In genomic region chr13:21168371-21169011, GRCm38 (mm10) we compare ENCODE assay signal across 8 mouse cellular contexts. TPM values are rescaled to one million over a fixed set of nuclear protein-coding genes. Genes with fewer than 3 reads are reported as not detected.
DNase-seq lines count a peak whose midpoint lies in the region; ATAC-seq and TF ChIP-seq lines count a peak whose summit lies in the region.

No protein-coding gene starts in this region.

- peak overlapping the region; percentile 72 for H3K4me2 ChIP-seq in forebrain, embryonic 11.5 days (ENCODE audit: low read depth, low read length, severe bottlenecking)
- H3K4me2 ChIP-seq in intestine, postnatal 0 days (replicated peaks; ENCODE audit: low read depth) = peak overlapping the region; percentile 85
- peak overlapping the region; percentile 84 for H3K4me2 ChIP-seq in stomach, embryonic 15.5 days

- no peak for DNase-seq in spleen, adult 2 months (ENCODE audit: low read depth in 1 of 2, low spot score in 2 of 2)
- DNase-seq in spleen, postnatal 36 days (ENCODE audit: low spot score in 2 of 2) = no peak
- no peak for DNase-seq in forebrain, embryonic 11.5 days (ENCODE audit: low spot score)
- peak; percentile 30 for DNase-seq in lung, postnatal 14 days
- no peak for DNase-seq in urinary bladder, adult 2 months (ENCODE audit: low spot score)

- TF ChIP-seq POLR2A in spleen, adult 2 months (IDR thresholded peaks at IDR 0.05; ENCODE audit: low read depth, low read length) = no peak
- TF ChIP-seq POLR2A in bone marrow macrophage, adult 2 months (IDR thresholded peaks at IDR 0.05; ENCODE audit: borderline replicate concordance, low read depth, low read length) = no peak

- peak overlapping the region; percentile 43 for H3K9ac ChIP-seq in forebrain, embryonic 11.5 days (ENCODE audit: low read length)
- peak overlapping the region; percentile 46 for H3K9ac ChIP-seq in intestine, postnatal 0 days (ENCODE audit: low read depth, low read length)
- peak overlapping the region; percentile 42; the same call in 1 of the 2 replicates for H3K9ac ChIP-seq in stomach, embryonic 15.5 days

- ATAC-seq in forebrain, embryonic 11.5 days (replicated peaks; ENCODE audit: low FRiP score) = no peak
- no peak for ATAC-seq in intestine, postnatal 0 days
- no peak for ATAC-seq in stomach, embryonic 15.5 days (ENCODE audit: insufficient read depth, low FRiP score, low read depth)

- 1% methylated on average over 16 of the region's 16 CpGs for WGBS in spleen, adult 2 months
- 2% methylated on average over 16 of the region's 16 CpGs for WGBS in forebrain, embryonic 11.5 days
- WGBS in intestine, postnatal 0 days = under 1% methylated on average over 16 of the region's 16 CpGs
- 1% methylated on average over 16 of the region's 16 CpGs for WGBS in stomach, embryonic 15.5 days

- no peaks in the 10 kb centered on the region for H3K36me3 ChIP-seq in spleen, adult 2 months (ENCODE audit: control insufficient read depth, insufficient read depth, low read length)
- H3K36me3 ChIP-seq in forebrain, embryonic 11.5 days (ENCODE audit: control insufficient read depth, insufficient read depth, low read length) = no peaks in the 10 kb centered on the region
- H3K36me3 ChIP-seq in intestine, postnatal 0 days (ENCODE audit: control insufficient read depth, insufficient read depth) = no peaks in the 10 kb centered on the region
- no peaks in the 10 kb centered on the region for H3K36me3 ChIP-seq in stomach, embryonic 15.5 days

- no peaks in the 10 kb centered on the region for H3K9me3 ChIP-seq in forebrain, embryonic 11.5 days (ENCODE audit: control insufficient read depth, low read length)
- H3K9me3 ChIP-seq in intestine, postnatal 0 days (ENCODE audit: control insufficient read depth) = no peaks in the 10 kb centered on the region
- no peaks in the 10 kb centered on the region for H3K9me3 ChIP-seq in stomach, embryonic 15.5 days

- no peak for TF ChIP-seq CTCF in spleen, adult 2 months (IDR thresholded peaks at IDR 0.05; ENCODE audit: extremely low read depth, insufficient read depth, insufficient read length, insufficient replicate concordance)
- TF ChIP-seq CTCF in bone marrow macrophage, adult 2 months (IDR thresholded peaks at IDR 0.05; ENCODE audit: low read depth, low read length) = no peak
- no peak for TF ChIP-seq CTCF in intestine, postnatal 0 days (IDR thresholded peaks at IDR 0.05; ENCODE audit: low read depth)

- peak overlapping the region; percentile 27; the same call in 1 of the 2 replicates for H3K27ac ChIP-seq in spleen, adult 2 months (ENCODE audit: insufficient read depth, low read length)
- H3K27ac ChIP-seq in bone marrow macrophage, adult 2 months (ENCODE audit: insufficient read depth, low read depth, low read length) = no peak overlapping the region
- no peak overlapping the region for H3K27ac ChIP-seq in forebrain, embryonic 11.5 days (ENCODE audit: low read depth, low read length)
- peak overlapping the region; percentile 66 for H3K27ac ChIP-seq in intestine, postnatal 0 days (ENCODE audit: low read depth, low read length)
- peak overlapping the region; percentile 58; the same call in 1 of the 2 replicates for H3K27ac ChIP-seq in stomach, embryonic 15.5 days

- no peaks in the 10 kb centered on the region for H3K27me3 ChIP-seq in spleen, adult 2 months (ENCODE audit: control insufficient read depth, insufficient read depth, low read length)
- no peaks in the 10 kb centered on the region for H3K27me3 ChIP-seq in forebrain, embryonic 11.5 days (ENCODE audit: control insufficient read depth, insufficient read depth, low read length)
- H3K27me3 ChIP-seq in intestine, postnatal 0 days (replicated peaks; ENCODE audit: control insufficient read depth, insufficient read depth, low read length) = no peaks in the 10 kb centered on the region
- H3K27me3 ChIP-seq in stomach, embryonic 15.5 days (replicated peaks) = no peaks in the 10 kb centered on the region

- peak overlapping the region; percentile 67 for H3K4me3 ChIP-seq in spleen, adult 2 months (ENCODE audit: extremely low read depth, insufficient read depth, insufficient read length)
- H3K4me3 ChIP-seq in bone marrow macrophage, adult 2 months (ENCODE audit: insufficient read depth, low read length) = peak overlapping the region; percentile 60
- peak overlapping the region; percentile 50 for H3K4me3 ChIP-seq in forebrain, embryonic 11.5 days (ENCODE audit: low read depth, low read length)
- peak overlapping the region; percentile 63 for H3K4me3 ChIP-seq in intestine, postnatal 0 days (ENCODE audit: low read depth, low read length)
- peak overlapping the region; percentile 56 for H3K4me3 ChIP-seq in stomach, embryonic 15.5 days (replicated peaks)

- H3K4me1 ChIP-seq in spleen, adult 2 months (ENCODE audit: control insufficient read depth, insufficient read depth, insufficient read length) = peaks cover 2% of the 10 kb centered on the region; the same call in 1 of the 2 replicates
- 0 out of 2 replicates have a peak, but pooled peaks cover 2% of the 10 kb centered on the region for H3K4me1 ChIP-seq in bone marrow macrophage, adult 2 months (ENCODE audit: control insufficient read depth, insufficient read depth, low read length)
- peaks cover 3% of the 10 kb centered on the region; the same call in 1 of the 2 replicates for H3K4me1 ChIP-seq in forebrain, embryonic 11.5 days (replicated peaks; ENCODE audit: control insufficient read depth, insufficient read depth, low read length)
- H3K4me1 ChIP-seq in intestine, postnatal 0 days (replicated peaks; ENCODE audit: control insufficient read depth, insufficient read depth, low read length) = no peaks in the 10 kb centered on the region; the same call in 1 of the 2 replicates
- 0 out of 2 replicates have a peak, but pooled peaks cover 2% of the 10 kb centered on the region for H3K4me1 ChIP-seq in stomach, embryonic 15.5 days

RNA-seq across cellular contexts. Expression of gene Trim27, which starts 10.8 kb away (rescaled TPM):
- 63.9 and 82.1 TPM in 2 replicates for polyA plus RNA-seq in spleen, adult 2 months (2012; rRNA removed)
- polyA plus RNA-seq in bone marrow macrophage, adult 2 months (2012; ENCODE audit: insufficient read depth, insufficient read length, missing spikeins) = 44.6 and 46.6 TPM in 2 replicates
- polyA plus RNA-seq in forebrain, embryonic 11.5 days (2014; fragmentation: Nextera tagmentation; extraction: Ambion mirVana) = 178 and 183 TPM in 2 replicates
- 51.1 and 53.2 TPM in 2 replicates for polyA plus RNA-seq in intestine, postnatal 0 days (2015; fragmentation: Nextera tagmentation; extraction: Ambion mirVana)
- 132 and 143 TPM in 2 replicates for polyA plus RNA-seq in stomach, embryonic 15.5 days (2015; fragmentation: Nextera tagmentation; extraction: Ambion mirVana)
- polyA plus RNA-seq in urinary bladder, adult 2 months (2012; rRNA removed) = 40.5 and 48.2 TPM in 2 replicates

RNA-seq across cellular contexts. Expression of gene Olfr1368, which starts 22.8 kb away (rescaled TPM):
- polyA plus RNA-seq in spleen, adult 2 months (2012; rRNA removed) = not detected in 2 replicates
- not detected in 2 replicates for polyA plus RNA-seq in bone marrow macrophage, adult 2 months (2012; ENCODE audit: insufficient read depth, insufficient read length, missing spikeins)
- not detected in 2 replicates for polyA plus RNA-seq in forebrain, embryonic 11.5 days (2014; fragmentation: Nextera tagmentation; extraction: Ambion mirVana)
- not detected in 2 replicates for polyA plus RNA-seq in intestine, postnatal 0 days (2015; fragmentation: Nextera tagmentation; extraction: Ambion mirVana)
- not detected in 2 replicates for polyA plus RNA-seq in stomach, embryonic 15.5 days (2015; fragmentation: Nextera tagmentation; extraction: Ambion mirVana)
- not detected in 2 replicates for polyA plus RNA-seq in urinary bladder, adult 2 months (2012; rRNA removed)

RNA-seq across cellular contexts. Expression of gene Olfr263, which starts 39.1 kb away (rescaled TPM):
- polyA plus RNA-seq in spleen, adult 2 months (2012; rRNA removed) = not detected in 2 replicates
- polyA plus RNA-seq in bone marrow macrophage, adult 2 months (2012; ENCODE audit: insufficient read depth, insufficient read length, missing spikeins) = not detected in 2 replicates
- not detected in 2 replicates for polyA plus RNA-seq in forebrain, embryonic 11.5 days (2014; fragmentation: Nextera tagmentation; extraction: Ambion mirVana)
- polyA plus RNA-seq in intestine, postnatal 0 days (2015; fragmentation: Nextera tagmentation; extraction: Ambion mirVana) = not detected in 2 replicates
- polyA plus RNA-seq in stomach, embryonic 15.5 days (2015; fragmentation: Nextera tagmentation; extraction: Ambion mirVana) = not detected in 2 replicates
- not detected in 2 replicates for polyA plus RNA-seq in urinary bladder, adult 2 months (2012; rRNA removed)

RNA-seq across cellular contexts. Expression of gene Olfr1369-ps1, which starts 57.2 kb away (rescaled TPM):
- polyA plus RNA-seq in spleen, adult 2 months (2012; rRNA removed) = not detected in 2 replicates
- not detected in 2 replicates for polyA plus RNA-seq in bone marrow macrophage, adult 2 months (2012; ENCODE audit: insufficient read depth, insufficient read length, missing spikeins)
- not detected in 2 replicates for polyA plus RNA-seq in forebrain, embryonic 11.5 days (2014; fragmentation: Nextera tagmentation; extraction: Ambion mirVana)
- not detected in 2 replicates for polyA plus RNA-seq in intestine, postnatal 0 days (2015; fragmentation: Nextera tagmentation; extraction: Ambion mirVana)
- polyA plus RNA-seq in stomach, embryonic 15.5 days (2015; fragmentation: Nextera tagmentation; extraction: Ambion mirVana) = not detected in 2 replicates
- polyA plus RNA-seq in urinary bladder, adult 2 months (2012; rRNA removed) = not detected in 2 replicates

Comparison
In these comparisons a context has a peak if more than half of its experiments do, and no peak if none do; other contexts are left out.
1. H3K27ac ChIP-seq: peak in spleen, adult 2 months (single experiment), intestine, postnatal 0 days (single experiment) and stomach, embryonic 15.5 days (single experiment); none in bone marrow macrophage, adult 2 months (single experiment) and forebrain, embryonic 11.5 days (single experiment).
2. Peak in every context shown above with its lines, with median percentiles within 50 percentile points of each other: H3K4me3 ChIP-seq, H3K4me2 ChIP-seq and H3K9ac ChIP-seq.